Mouse (Mus musculus): ENCODE data around the gene Ppp3ca.

Ppp3ca gene

GRCm38 (mm10) chr3:136941602-136941926 lies 271.6 kb downstream of the Ppp3ca start:
- DNase-seq: no peak

GRCm38 (mm10) chr3:136945550-136945949 lies 275.6 kb downstream of the Ppp3ca start:
- DNase-seq: no peak

GRCm38 (mm10) chr3:136946662-136947061 lies 276.7 kb downstream of the Ppp3ca start:
- peak; percentile 45 for DNase-seq

- no peak for DNase-seq
Observed at GRCm38 (mm10) chr3:136948142-136948541, 278.2 kb downstream of the Ppp3ca start.

GRCm38 (mm10) chr3:136951792-136952191 lies 281.9 kb downstream of the Ppp3ca start:
- no peak for DNase-seq

DNA sequence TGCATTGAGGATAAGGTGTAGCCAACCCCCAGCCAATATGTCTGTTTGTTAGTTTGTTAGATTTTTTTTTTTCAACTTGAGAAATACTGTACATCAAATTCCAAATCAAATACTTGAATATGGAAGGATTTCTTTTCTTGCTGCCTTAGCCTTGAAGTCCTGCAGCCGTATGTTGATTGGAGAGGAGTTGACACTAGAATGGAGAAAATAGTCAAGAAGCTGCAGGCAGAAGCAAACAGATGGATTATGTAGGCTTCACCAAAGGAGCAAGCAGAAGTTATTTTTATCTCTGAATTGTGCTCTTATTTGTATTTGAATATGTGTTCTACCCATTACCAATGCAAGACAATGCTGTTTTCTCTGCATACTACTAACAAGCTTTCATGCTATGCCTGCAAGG lies 282.9 kb downstream of the Ppp3ca start:
- DNase-seq: no peak

DNA sequence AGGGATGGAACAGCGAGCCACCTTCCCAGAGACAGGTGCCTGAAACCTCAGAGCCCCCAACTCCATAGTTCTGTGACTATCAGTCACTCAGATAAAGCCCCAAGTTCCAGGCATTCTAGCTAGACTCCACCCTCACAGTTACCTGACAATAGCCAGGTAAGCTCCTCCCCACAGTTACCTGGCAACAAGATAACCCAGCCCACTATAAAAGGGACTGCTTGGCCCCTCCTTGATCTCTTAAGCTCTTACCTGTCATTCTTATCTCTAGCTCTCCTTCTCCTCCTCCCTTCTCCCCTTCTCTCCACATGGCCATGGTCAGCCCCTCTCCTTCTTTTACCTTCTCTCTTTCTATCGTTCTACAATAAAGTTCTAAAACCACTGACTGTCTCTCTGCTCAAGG lies 285.1 kb downstream of the Ppp3ca start:
- no peak for DNase-seq

GRCm38 (mm10) chr3:136960314-136960713 lies 290.4 kb downstream of the Ppp3ca start:
- DNase-seq: no peak

- DNase-seq: peak; percentile 30
Observed at GRCm38 (mm10) chr3:136966786-136967185, 296.9 kb downstream of the Ppp3ca start.

DNA sequence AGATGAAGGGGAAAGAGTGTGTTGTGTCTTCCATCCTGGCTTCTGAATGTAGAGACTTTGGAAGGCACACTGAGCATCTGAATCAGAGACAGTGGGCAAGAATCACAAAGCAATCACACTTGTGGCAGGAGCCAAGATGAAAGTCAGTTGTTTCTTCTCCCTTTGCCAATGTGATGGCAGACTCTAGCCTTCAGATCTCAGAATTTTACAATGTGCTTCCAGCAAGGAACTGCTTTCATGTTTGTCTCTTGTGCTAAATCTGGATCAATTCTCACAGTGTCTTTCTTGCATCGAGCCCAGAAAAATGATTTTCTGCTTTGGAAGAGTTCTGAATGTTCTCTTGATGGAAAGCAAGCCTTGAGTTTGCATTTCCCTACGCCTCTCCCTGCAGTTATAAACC lies 297.6 kb downstream of the Ppp3ca start:
- DNase-seq: no peak

DNA sequence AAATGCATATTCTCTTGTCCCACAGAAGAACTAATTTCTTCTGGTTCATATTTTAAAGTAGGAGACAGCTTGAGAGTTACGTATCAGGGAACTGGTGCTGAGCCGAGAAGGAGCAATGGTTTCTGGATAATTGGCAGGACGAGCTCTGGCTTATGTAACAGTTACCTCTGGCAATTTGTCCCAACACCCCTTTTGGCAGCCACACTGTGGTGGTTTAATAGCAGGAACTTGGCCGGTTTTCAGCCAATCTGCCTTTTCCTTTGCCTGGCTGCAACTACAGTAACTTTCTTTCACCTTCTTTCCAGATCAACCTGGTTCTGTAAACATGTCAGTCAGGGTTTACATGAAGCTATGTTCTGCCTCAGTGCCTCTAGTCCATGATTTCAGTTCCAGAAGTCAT lies 299.9 kb downstream of the Ppp3ca start:
- peak; percentile 93 for DNase-seq

GRCm38 (mm10) chr3:136977859-136978258 lies 307.9 kb downstream of the Ppp3ca start:
- DNase-seq: no peak

DNA sequence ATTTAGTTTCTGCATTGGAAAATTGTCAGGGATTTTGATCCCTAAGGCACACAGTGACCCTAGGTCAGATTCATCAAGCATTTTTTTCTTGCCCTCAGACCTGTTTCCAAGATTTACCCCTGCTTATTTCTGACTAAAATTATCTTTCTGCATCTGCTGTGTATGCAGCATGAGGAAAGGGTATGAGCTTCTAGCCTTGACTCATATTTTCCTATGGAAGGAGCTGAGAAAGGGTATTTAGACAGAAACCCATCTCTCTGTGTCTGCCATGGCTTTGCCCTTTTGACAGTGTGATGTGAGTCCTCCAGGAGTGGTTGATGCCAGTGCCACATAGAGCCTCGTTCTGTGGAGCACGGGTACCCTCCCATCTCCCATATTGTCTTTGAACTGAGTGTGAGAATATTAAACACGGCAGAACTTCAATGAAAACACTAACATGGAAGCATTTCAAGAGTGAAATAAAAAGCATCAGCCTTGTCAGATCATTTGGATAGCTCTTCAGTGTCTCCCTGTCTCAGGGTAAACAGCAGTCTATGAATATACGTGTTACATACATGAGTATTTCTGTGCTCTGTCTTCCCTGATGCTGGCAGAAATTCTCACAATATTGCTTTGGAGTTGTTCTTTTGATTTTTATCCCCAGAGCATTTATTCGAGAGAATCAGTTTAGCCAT lies 311.1 kb downstream of the Ppp3ca start:
- DNase-seq: no peak

DNA sequence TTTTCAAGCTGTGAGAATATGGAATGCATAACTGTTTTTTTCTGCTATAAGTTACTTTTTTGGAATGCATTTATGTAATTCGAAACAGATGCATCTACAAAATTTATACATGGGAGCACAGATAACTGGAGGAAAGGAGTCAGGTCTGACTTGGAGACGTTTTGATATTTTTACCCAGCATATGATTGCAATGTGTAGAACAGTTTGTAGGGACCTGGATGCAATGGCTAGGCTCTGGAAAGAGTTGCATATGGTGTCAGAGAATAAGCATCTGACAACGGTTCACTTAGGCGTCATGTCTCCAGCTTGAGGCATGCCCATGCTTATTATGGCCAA lies 311.6 kb downstream of the Ppp3ca start:
- no peak for DNase-seq

- no peak for DNase-seq
Observed at GRCm38 (mm10) chr3:136982021-136982420, 312.1 kb downstream of the Ppp3ca start.

DNA sequence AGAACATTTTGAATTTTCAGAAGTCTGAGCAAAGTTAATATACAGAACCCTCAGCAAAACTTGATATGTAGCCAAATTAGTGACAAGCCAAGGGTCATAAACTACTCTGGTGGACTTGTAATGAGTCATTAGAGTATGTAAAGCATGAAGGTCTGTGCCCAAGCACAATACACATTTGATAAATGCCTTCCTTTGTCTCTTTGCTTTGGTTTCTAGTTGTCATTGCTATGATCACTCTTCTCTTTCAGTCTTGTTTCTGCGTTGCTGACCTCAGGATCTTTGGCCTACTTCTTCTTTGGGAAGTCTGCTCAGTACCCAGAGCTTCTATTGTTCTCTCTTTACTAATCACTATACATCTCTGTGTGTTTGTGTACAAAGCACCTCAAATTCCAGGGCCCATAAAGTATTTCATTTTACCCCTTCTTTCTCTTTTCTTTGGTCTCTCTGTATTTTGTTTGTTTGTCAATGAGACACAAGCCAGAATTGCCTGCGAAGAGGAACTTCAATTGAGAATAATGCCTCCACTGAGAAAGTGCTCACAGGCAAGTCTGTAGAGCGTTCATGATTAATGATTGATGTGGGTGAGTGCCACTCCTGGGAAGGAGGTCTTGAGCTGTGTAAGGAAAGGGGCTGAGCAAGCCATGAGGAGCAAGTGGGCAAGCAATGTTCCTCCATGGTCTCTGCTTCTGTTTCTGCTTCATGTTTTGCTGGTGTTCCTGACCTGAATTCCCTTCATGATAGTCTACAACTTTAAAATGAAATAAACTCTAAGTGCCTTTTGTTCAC lies 316.4 kb downstream of the Ppp3ca start:
- DNase-seq: no peak

All from cerebellum, adult 9-11 months (tissue).